Mouse (Mus musculus): ENCODE results near the gene Ubap2. TPM values are rescaled to one million over a fixed set of nuclear protein-coding genes. Genes with fewer than 3 reads are reported as not detected.

Ubap2 gene
- total and polyA plus RNA-seq, 3 experiments = 22.7 to 170 (median 127) TPM

DNA sequence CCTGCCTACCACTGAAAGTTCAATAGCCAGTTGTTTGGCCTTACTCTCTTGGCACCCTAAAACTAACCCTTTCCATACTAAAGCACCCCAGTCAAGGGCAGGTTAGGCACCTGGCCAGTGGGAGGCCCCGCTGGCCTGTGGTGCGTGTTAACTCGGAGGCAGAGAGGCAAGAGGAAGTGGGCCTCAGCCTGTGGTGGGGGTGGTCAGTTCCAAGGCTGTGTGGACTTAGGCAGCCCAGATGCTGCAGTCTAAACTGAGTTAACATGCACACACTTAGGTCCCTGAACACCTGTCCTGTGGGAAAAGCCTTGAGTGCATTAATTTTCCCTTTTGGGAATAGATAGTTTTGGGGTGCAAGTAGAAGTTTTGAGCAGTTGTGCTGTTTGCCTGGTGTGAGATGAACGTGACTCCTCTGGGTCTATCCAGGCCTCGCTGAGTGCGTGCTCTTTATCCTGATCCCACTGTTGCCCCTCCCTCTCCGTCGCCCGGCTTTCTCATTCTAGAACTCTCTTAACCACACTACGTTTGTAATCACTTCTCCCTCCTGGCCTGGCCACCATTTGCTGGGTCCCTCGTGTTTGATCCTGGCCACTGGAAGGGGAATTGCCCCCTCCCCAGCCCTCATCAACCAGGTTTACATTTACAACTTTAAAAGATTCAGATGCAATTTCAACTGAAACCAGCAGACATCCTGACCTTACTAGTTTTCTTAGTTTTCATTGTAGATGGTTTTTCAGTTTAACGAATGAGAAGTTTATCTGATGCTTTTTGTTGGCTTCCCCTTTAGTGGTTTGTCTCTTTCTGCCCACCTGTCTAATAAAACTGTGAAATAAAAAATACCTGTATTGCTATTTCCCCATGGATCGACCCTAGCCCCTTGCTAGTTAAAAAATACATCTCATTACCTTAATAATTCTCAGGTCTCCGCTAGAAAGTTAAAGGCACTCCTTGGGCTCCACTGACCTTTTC is 82.1 kb downstream of the Ubap2 start (continued):
- TF ChIP-seq MAZ (IDR thresholded peaks at IDR 0.05; ENCODE audit: low read depth, low read length) (no peak), ELF1 (IDR thresholded peaks at IDR 0.05; ENCODE audit: low read depth, low read length) (no peak), ZNF384 (IDR thresholded peaks at IDR 0.05; ENCODE audit: low read depth, low read length) (no peak), MXI1 (IDR thresholded peaks at IDR 0.05; ENCODE audit: low read depth, low read length) (no peak), JUND (IDR thresholded peaks at IDR 0.05; ENCODE audit: low read depth, low read length) (no peak), BHLHE40 (IDR thresholded peaks at IDR 0.05; ENCODE audit: borderline replicate concordance, low read depth, low read length) (no peak), RCOR1 (IDR thresholded peaks at IDR 0.05; ENCODE audit: low read depth, low read length) (0 out of 2 replicates have a peak, but pooled peaks have one; percentile 17), ZKSCAN1 (IDR thresholded peaks at IDR 0.05; ENCODE audit: low read depth, low read length) (no peak), NRF1 (IDR thresholded peaks at IDR 0.05; ENCODE audit: insufficient read depth, low read depth, low read length, poor library complexity, severe bottlenecking) (no peak), POLR2AphosphoS2 (IDR thresholded peaks at IDR 0.05; ENCODE audit: low read length) (peak; percentile 41; the same call in 1 of the 2 replicates), TCF12 (IDR thresholded peaks at IDR 0.05; ENCODE audit: low read depth, low read length) (0 out of 2 replicates have a peak, but pooled peaks have one; percentile 23), UBTF (IDR thresholded peaks at IDR 0.05; ENCODE audit: borderline replicate concordance, insufficient read depth, low read depth, low read length) (no peak), TBP (IDR thresholded peaks at IDR 0.05; ENCODE audit: low read depth, low read length) (no peak), GATA1 (IDR thresholded peaks at IDR 0.05; ENCODE audit: low read depth, low read length) (peak; percentile 70), NELFE (IDR thresholded peaks at IDR 0.05; ENCODE audit: low read depth, low read length) (no peak)

DNA sequence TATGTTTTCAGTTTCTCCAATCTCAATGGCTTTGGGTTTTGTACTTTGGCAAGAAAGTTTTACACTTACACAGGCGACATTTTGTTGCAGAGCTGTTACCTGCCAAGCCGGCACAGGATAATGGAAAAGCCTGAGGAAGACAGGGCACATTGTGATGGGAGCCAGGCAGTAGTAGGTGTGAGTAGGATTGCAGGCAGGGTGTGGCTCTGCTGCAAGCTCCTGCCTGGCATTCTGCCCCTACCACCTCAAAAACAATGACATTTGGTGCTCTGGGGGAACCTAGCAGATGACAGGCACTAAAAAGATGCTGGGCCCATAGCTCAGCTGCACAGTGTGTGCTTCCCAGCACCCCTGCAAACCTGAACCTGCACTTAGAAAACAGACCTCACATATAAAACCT is 85.1 kb downstream of the Ubap2 start:
- TF ChIP-seq GABPA (IDR thresholded peaks at IDR 0.05; ENCODE audit: low read depth, low read length) = no peak
- TF ChIP-seq MYC (IDR thresholded peaks at IDR 0.05; ENCODE audit: low read depth, low read length) = no peak
- TF ChIP-seq EP300 (IDR thresholded peaks at IDR 0.05; ENCODE audit: low read depth in 1 of 2, low read length in 2 of 2) = no peak
- no peak for TF ChIP-seq POLR2AphosphoS5 (IDR thresholded peaks at IDR 0.05; ENCODE audit: borderline replicate concordance, low read depth, low read length)
- TF ChIP-seq KAT2A (conservative IDR thresholded peaks at IDR 0.05; ENCODE audit: low read depth, low read length) = no peak
- no peak overlapping the region for H3K27ac ChIP-seq (ENCODE audit: control insufficient read depth, low read depth, low read length)
- H3K4me3 ChIP-seq (ENCODE audit: control insufficient read depth in 1 of 2, insufficient read depth in 1 of 2, low read depth in 2 of 2, low read length in 2 of 2) = no peak overlapping the region
- peaks cover 11 to 24% of the 10 kb centered on the region in 2 experiments for H3K36me3 ChIP-seq (ENCODE audit: control insufficient read depth in 1 of 2, insufficient read depth in 2 of 2, low read length in 2 of 2)
- H3K9me3 ChIP-seq (replicated peaks; ENCODE audit: insufficient read depth, low read length) = no peaks in the 10 kb centered on the region
- DNase-seq (ENCODE audit: low read depth, low spot score) = no peak
- H3K4me1 ChIP-seq (ENCODE audit: control insufficient read depth in 1 of 2, insufficient read depth in 2 of 2, low read length in 2 of 2) = peaks cover 21% of the 10 kb centered on the region in 2 experiments
- no peak overlapping the region for H3K9ac ChIP-seq (ENCODE audit: control insufficient read depth, low read depth, low read length, poor library complexity, severe bottlenecking)
- no peaks in the 10 kb centered on the region for H3K79me2 ChIP-seq (ENCODE audit: control insufficient read depth, insufficient read depth, low read length, poor library complexity)
- no peaks in the 10 kb centered on the region for H3K27me3 ChIP-seq (ENCODE audit: control insufficient read depth in 1 of 2, insufficient read depth in 2 of 2, low read length in 2 of 2)

All from MEL (cell line).